Mouse (Mus musculus) ES-E14 (cell line): ENCODE results near the gene Pde4d.

Experiments used
- HCFC1 ChIP-seq: IDR thresholded peaks from 2 replicates; pipeline ENCODE4 v1.6.1; 2012; ENCODE audit warnings: low read length, inconsistent platforms, borderline replicate concordance; ENCODE audit not compliant: insufficient read depth
- MAFK ChIP-seq: IDR thresholded peaks from 2 replicates; pipeline ENCODE4 v1.6.1; 2014; ENCODE audit warnings: mild to moderate bottlenecking, low read depth, low read length, inconsistent platforms; ENCODE audit not compliant: insufficient read depth
- ZC3H11A ChIP-seq: IDR thresholded peaks from 2 replicates; pipeline ENCODE4 v1.6.1; 2012; ENCODE audit warnings: low read depth, mild to moderate bottlenecking, inconsistent platforms, low read length, borderline replicate concordance
- ZNF384 ChIP-seq: IDR thresholded peaks from 2 replicates; pipeline ENCODE4 v1.6.1; 2012; ENCODE audit warnings: low read depth, low read length, inconsistent platforms

DNA sequence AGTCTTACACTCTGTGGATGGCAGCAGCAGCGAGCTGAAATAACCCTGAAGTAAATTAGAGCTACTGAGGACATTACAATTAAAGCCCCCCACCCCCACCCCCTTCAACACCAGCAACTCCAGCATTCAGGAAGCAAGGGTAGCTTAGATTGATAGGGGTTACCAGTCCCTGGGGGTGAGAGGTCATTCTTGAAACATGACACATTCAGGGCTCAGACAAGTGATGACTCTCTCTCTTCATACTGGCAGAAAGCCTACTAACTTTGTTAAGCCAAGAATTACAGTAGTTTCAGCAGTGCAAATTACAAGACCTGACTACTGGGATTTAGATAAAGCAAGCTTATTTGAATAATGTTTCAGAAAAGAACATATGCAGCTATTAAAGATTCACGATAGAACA is 455.4 kb downstream of the Pde4d start:
- no peak for TF ChIP-seq ZC3H11A
- no peak for TF ChIP-seq HCFC1
- no peak for TF ChIP-seq MAFK
- no peak for TF ChIP-seq ZNF384
